Mouse (Mus musculus): ENCODE results near the gene Tmc1. TPM values are rescaled to one million over a fixed set of nuclear protein-coding genes. Genes with fewer than 3 reads are reported as not detected.

Gene Tmc1
- polyA plus RNA-seq, 1 experiment from 2014 or later, result 0.96 TPM

Other genes with a start within 250 kb of the Tmc1 start
- gene Aldh1a7, start 226.6 kb downstream of the Tmc1 start, polyA plus RNA-seq (2014; fragmentation: Nextera tagmentation; extraction: Ambion mirVana), result 1.4 and 1.6 TPM in 2 replicates

Measured in hindbrain, embryonic 11.5 days (tissue).